Mouse (Mus musculus) hindbrain, embryonic 13.5 days (tissue): ENCODE data around the gene Ubash3b. TPM values are rescaled to one million over a fixed set of nuclear protein-coding genes. Genes with fewer than 3 reads are reported as not detected.
A peak's percentile ranks its signal among the peaks of the same experiment; 100 is the strongest.

Experiments
- ATAC-seq: fragments of 200-750 bp; cut with Nextera tagmentation; 2 replicates; pipeline ENCODE4 v1.8.0; 2017; ENCODE audit warnings: moderate TSS enrichment; ENCODE audit not compliant: low FRiP score
- H3K27ac ChIP-seq: fragments of 300-500 bp; sonication (generic); 2 replicates; pipeline ENCODE4 v1.5.1; 2015; ENCODE audit warnings: inconsistent platforms, mild to moderate bottlenecking, moderate library complexity
- H3K27me3 ChIP-seq: fragments of 300-500 bp; sonication (generic); 2 replicates; pipeline ENCODE4 v1.6.1; 2015; ENCODE audit warnings: mild to moderate bottlenecking, inconsistent platforms
- H3K36me3 ChIP-seq: fragments of 300-500 bp; sonication (generic); 2 replicates; pipeline ENCODE4 v1.6.1; 2015; ENCODE audit warnings: mild to moderate bottlenecking, inconsistent platforms
- H3K4me1 ChIP-seq: fragments of 300-500 bp; sonication (generic); replicated peaks from 2 replicates; pipeline ENCODE4 v1.6.1; 2015; ENCODE audit warnings: inconsistent platforms
- H3K4me2 ChIP-seq: fragments of 300-500 bp; sonication (generic); 2 replicates; pipeline ENCODE4 v1.6.1; 2015; ENCODE audit warnings: inconsistent platforms, mild to moderate bottlenecking, moderate library complexity
- H3K4me3 ChIP-seq: fragments of 300-500 bp; sonication (generic); 2 replicates; pipeline ENCODE4 v1.5.1; 2015; ENCODE audit warnings: mild to moderate bottlenecking, inconsistent platforms
- H3K9ac ChIP-seq: fragments of 300-500 bp; sonication (generic); 2 replicates; pipeline ENCODE4 v1.6.1; 2015; ENCODE audit warnings: mild to moderate bottlenecking, inconsistent platforms
- H3K9me3 ChIP-seq: fragments of 300-500 bp; sonication (generic); 2 replicates; pipeline ENCODE4 v1.6.1; 2016; ENCODE audit warnings: inconsistent platforms
- WGBS: fragments of 180-500 bp; shearing (Covaris S2); methylation state at CpG from one replicate; pipeline ENCODE4 v1.1.7; 2015; 5-methylcytosine and 5-hydroxymethylcytosine counted together
- polyA plus RNA-seq: library from polyadenylated mRNA; unstranded; fragments of >200 nt; fragmentation: Nextera tagmentation; extraction: Ambion mirVana; gene quantifications from 2 replicates; pipeline ENCODE4 v1.2.1, GENCODE M21; 2015

Gene Ubash3b
- polyA plus RNA-seq, 1 experiment from 2014 or later, result 18.2 TPM

DNA sequence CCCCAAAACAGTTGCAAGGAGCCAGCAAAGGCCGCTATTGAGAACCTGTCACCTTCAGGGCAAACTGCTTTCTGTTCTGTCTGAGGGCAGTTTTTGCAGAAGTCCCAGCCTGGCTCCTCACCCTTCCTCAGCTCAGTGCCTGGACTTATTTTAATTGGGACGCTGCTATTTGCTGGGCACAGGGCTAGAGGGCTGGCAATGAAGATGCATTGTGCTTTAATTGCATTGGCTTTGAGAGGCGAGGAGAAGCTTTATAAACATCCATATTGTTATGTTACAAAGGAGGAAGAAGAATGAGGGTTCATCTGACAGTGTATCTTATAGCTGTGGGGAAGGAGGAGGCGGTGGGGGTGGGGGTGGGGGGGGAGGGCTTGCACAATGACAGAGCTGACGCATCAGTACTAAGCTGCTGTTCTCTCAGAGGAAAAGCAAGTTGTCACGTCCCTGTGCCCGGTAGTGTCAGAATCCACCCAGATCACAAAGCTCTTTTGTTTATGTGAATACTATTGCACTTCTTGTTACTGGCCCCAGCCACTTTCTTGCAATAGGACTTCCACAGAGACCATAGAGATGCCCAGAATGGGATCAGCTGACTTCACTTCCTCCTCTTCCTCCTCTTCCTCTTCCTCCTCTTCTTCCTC lies 841 bp downstream of the Ubash3b start:
- no peaks in the 10 kb centered on the region for H3K36me3 ChIP-seq
- H3K4me2 ChIP-seq, result no peak overlapping the region
- H3K9ac ChIP-seq, result no peak overlapping the region
- 0 out of 2 replicates have a peak overlapping the region, but pooled peaks have one; percentile 30 for H3K27ac ChIP-seq
- no peak for ATAC-seq
- 21% methylated on average over 7 of the region's 7 CpGs for WGBS
- H3K4me3 ChIP-seq, result no peak overlapping the region
- H3K27me3 ChIP-seq, result peaks cover 16% of the 10 kb centered on the region
- H3K4me1 ChIP-seq, result peaks cover 25% of the 10 kb centered on the region
- no peaks in the 10 kb centered on the region for H3K9me3 ChIP-seq

DNA sequence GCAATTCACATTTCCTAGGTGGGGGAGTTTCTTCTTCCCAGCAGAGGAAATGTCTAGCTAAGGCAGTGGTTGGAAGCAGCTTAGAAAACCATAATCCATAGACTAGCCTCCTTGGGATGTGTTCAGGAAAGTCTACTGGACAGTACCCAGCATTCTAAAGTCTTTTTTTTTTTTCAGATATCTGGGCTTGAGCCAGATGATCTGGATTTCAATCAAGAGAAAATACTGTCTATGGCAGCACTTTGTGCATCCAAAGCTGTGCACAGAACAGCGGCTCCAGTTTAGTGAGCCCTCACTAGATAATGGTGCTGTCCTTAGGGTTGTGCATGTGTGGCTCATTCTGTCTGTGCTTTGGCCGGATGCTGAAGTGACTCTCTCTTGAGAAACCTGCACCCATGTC lies 2.3 kb downstream of the Ubash3b start:
- H3K4me3 ChIP-seq, result no peak overlapping the region
- H3K27me3 ChIP-seq, result peaks cover 22% of the 10 kb centered on the region
- ATAC-seq, result no peak
- no peak overlapping the region for H3K9ac ChIP-seq
- no peaks in the 10 kb centered on the region for H3K9me3 ChIP-seq
- H3K4me2 ChIP-seq, result no peak overlapping the region
- H3K36me3 ChIP-seq, result no peaks in the 10 kb centered on the region
- no peak overlapping the region for H3K27ac ChIP-seq
- H3K4me1 ChIP-seq, result peaks cover 29% of the 10 kb centered on the region
- WGBS, result 94% methylated on average over 2 of the region's 2 CpGs

- H3K4me1 ChIP-seq, result peaks cover 33% of the 10 kb centered on the region
- no peaks in the 10 kb centered on the region for H3K9me3 ChIP-seq
- H3K36me3 ChIP-seq, result no peaks in the 10 kb centered on the region
- H3K4me3 ChIP-seq, result peak overlapping the region; percentile 89
- H3K27ac ChIP-seq, result peak overlapping the region; percentile 93
- H3K9ac ChIP-seq, result peak overlapping the region; percentile 87
- 20% methylated on average over 15 of the region's 15 CpGs for WGBS
- no peak for ATAC-seq
- H3K4me2 ChIP-seq, result peak overlapping the region; percentile 81
- H3K27me3 ChIP-seq, result peaks cover 22% of the 10 kb centered on the region
These were observed 3.5 kb downstream of the Ubash3b start for GRCm38 (mm10) chr9:41157872-41158567.

GRCm38 (mm10) chr9:41157020-41157871 lies 4.3 kb downstream of the Ubash3b start:
- Histone ChIP-seq H3K36me3 (no peaks in the 10 kb centered on the region), H3K4me2 (peak overlapping the region; percentile 81), H3K27me3 (peaks cover 22% of the 10 kb centered on the region), H3K4me3 (peak overlapping the region; percentile 89), H3K4me1 (peaks cover 37% of the 10 kb centered on the region), H3K9me3 (no peaks in the 10 kb centered on the region), H3K9ac (peak overlapping the region; percentile 87), H3K27ac (peak overlapping the region; percentile 93)
- ATAC-seq, result peak; percentile 90
- WGBS, result under 1% methylated on average over 82 of the region's 82 CpGs

GRCm38 (mm10) chr9:41156720-41157019 lies 4.8 kb downstream of the Ubash3b start:
- 0 out of 2 replicates have a peak, but pooled peaks have one; percentile 2 for ATAC-seq

DNA sequence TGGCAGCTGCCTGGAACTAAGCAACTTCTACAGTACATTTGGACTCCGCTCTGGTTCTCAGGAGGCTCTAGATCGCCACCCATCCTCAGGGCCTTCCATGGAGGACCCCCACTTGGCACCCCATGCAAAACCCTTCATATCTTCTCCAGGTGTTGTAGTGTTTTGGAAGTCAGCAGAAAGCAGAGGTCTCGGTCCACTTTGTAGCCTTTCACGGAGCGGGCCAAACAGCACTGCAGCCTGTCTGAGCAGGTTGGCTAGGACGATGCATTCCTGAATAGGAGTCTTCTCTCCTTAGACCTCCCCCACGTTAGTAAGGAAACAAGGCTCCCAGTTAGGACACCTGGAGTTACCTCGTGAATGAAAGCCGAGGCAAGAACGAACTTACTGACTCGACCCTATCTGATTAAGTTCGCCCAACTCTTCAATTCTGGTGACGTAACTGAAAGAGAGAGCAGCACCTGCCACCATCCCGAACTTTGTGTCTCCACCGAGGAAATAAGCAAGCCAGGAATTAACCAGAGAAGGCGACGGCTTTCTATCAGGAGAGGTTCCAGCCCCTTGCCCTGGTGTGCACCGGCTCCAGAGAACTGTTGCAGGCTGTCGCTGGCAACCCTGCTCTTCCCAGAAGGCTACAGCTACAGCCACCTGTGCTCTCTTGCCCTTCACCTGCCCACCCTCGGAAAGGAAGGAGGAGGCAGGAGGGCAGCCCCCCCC lies 5.3 kb downstream of the Ubash3b start:
- ATAC-seq, result 0 out of 2 replicates have a peak, but pooled peaks have one; percentile 4
- Histone ChIP-seq H3K9me3 (no peaks in the 10 kb centered on the region), H3K36me3 (no peaks in the 10 kb centered on the region), H3K4me1 (peaks cover 45% of the 10 kb centered on the region), H3K27ac (no peak overlapping the region), H3K4me2 (peak overlapping the region; percentile 81), H3K27me3 (peaks cover 18% of the 10 kb centered on the region), H3K4me3 (peak overlapping the region; percentile 89), H3K9ac (peak overlapping the region; percentile 87)
- 20% methylated on average over 19 of the region's 20 CpGs for WGBS

More at GRCm38 (mm10) chr9:41156720-41157019, 4.8 kb downstream of the Ubash3b start:
- Histone ChIP-seq H3K27me3 (peaks cover 22% of the 10 kb centered on the region), H3K27ac (peak overlapping the region; percentile 93; the same call in 1 of the 2 replicates), H3K9me3 (no peaks in the 10 kb centered on the region), H3K36me3 (no peaks in the 10 kb centered on the region), H3K4me3 (peak overlapping the region; percentile 89), H3K9ac (peak overlapping the region; percentile 87), H3K4me1 (peaks cover 41% of the 10 kb centered on the region), H3K4me2 (peak overlapping the region; percentile 81)
- under 1% methylated on average over 20 of the region's 20 CpGs for WGBS

GRCm38 (mm10) chr9:41153979-41154378 lies 7.5 kb downstream of the Ubash3b start:
- no peaks in the 10 kb centered on the region for H3K9me3 ChIP-seq
- no peak overlapping the region for H3K4me2 ChIP-seq
- H3K4me3 ChIP-seq, result no peak overlapping the region
- peaks cover 17% of the 10 kb centered on the region for H3K27me3 ChIP-seq
- H3K9ac ChIP-seq, result no peak overlapping the region
- no peak overlapping the region for H3K27ac ChIP-seq
- no peaks in the 10 kb centered on the region for H3K36me3 ChIP-seq
- H3K4me1 ChIP-seq, result peaks cover 53% of the 10 kb centered on the region
- WGBS, result 77% methylated on average over 1 of the region's 1 CpGs
- ATAC-seq, result no peak

DNA sequence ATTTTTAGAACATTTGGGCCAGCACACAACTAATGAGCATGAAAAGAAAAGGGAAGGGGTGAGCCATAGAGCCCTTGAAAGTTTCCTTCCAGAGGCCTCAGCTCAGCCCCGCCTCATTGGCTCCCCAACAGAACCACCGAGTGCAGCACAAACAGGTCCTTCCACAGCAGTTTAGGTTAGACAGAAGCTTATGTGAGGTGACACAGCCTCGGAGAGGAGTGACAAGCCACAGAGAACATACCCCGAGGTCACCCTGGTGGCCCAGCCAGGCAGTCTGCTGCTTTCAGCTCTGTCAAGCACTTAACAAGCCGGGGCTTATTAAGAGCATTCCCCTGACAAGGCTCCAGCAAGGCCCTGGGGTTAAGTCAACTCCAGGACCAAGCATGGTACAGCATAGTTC lies 8.4 kb downstream of the Ubash3b start:
- Histone ChIP-seq H3K4me2 (no peak overlapping the region), H3K36me3 (no peaks in the 10 kb centered on the region), H3K4me1 (peaks cover 59% of the 10 kb centered on the region), H3K27me3 (peaks cover 13% of the 10 kb centered on the region), H3K9me3 (no peaks in the 10 kb centered on the region), H3K9ac (no peak overlapping the region), H3K27ac (no peak overlapping the region), H3K4me3 (no peak overlapping the region)
- WGBS, result 57% methylated on average over 5 of the region's 5 CpGs
- ATAC-seq, result no peak

- Histone ChIP-seq H3K27me3 (peaks cover 13% of the 10 kb centered on the region), H3K4me3 (no peak overlapping the region), H3K9ac (no peak overlapping the region), H3K9me3 (no peaks in the 10 kb centered on the region), H3K36me3 (no peaks in the 10 kb centered on the region), H3K4me2 (no peak overlapping the region), H3K4me1 (peaks cover 64% of the 10 kb centered on the region), H3K27ac (no peak overlapping the region)
- 75% methylated on average over 4 of the region's 4 CpGs for WGBS
- no peak for ATAC-seq
These were observed 10.0 kb downstream of the Ubash3b start for GRCm38 (mm10) chr9:41151491-41151890.

GRCm38 (mm10) chr9:41149896-41150295 lies 11.6 kb downstream of the Ubash3b start:
- Histone ChIP-seq H3K9ac (no peak overlapping the region), H3K27ac (peak overlapping the region; percentile 82), H3K36me3 (no peaks in the 10 kb centered on the region), H3K4me3 (no peak overlapping the region), H3K27me3 (no peaks in the 10 kb centered on the region), H3K4me1 (peaks cover 53% of the 10 kb centered on the region), H3K4me2 (no peak overlapping the region), H3K9me3 (no peaks in the 10 kb centered on the region)
- no peak for ATAC-seq
- 48% methylated on average over 2 of the region's 2 CpGs for WGBS

DNA sequence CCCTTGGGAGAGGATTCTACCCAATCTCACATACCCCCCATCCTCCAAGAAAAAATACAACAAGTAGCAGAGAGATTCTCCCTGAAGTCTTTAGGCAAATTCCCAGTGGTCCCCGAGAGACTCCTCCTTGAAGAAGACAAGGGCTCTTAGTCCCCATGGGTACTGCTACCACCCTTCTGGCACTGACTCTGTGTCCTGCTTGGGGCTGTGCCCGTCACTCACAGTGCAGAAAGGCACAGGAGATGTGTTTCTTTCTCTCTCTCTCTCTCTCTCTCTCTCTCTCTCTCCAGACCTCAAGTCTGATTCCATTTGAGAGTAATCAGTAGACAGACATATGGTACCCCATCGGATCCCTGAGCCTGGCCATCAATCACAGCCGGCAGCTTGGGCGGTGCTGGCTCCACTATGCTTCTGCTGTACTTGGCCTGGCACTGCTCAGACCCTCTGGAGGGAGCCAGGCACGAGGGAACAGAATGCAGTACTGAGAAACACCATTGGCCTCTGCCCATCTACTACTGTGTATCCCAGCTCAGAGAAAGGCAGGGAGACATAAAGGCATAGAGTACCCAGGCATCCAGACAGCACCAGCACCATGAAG lies 12.3 kb downstream of the Ubash3b start:
- WGBS, result 51% methylated on average over 6 of the region's 6 CpGs
- Histone ChIP-seq H3K4me1 (peaks cover 53% of the 10 kb centered on the region), H3K27ac (peak overlapping the region; percentile 82), H3K4me3 (no peak overlapping the region), H3K4me2 (no peak overlapping the region), H3K27me3 (no peaks in the 10 kb centered on the region), H3K36me3 (no peaks in the 10 kb centered on the region), H3K9ac (peak overlapping the region; percentile 43; the same call in 1 of the 2 replicates), H3K9me3 (no peaks in the 10 kb centered on the region)
- peak; percentile 81 for ATAC-seq
